Mouse (Mus musculus): Measurements from ENCODE around the gene Gm3727. TPM values are rescaled to one million over a fixed set of nuclear protein-coding genes. Genes with fewer than 3 reads are reported as not detected.
"Not testable (repeated sequence)": the region's sequence is repeated elsewhere in the genome, so short reads cannot be mapped to it uniquely, and the experiment has no call there.

Gene Gm3727
- not detected in 2 replicates for polyA plus RNA-seq (2014; fragmentation: Nextera tagmentation; extraction: Ambion mirVana)

DNA sequence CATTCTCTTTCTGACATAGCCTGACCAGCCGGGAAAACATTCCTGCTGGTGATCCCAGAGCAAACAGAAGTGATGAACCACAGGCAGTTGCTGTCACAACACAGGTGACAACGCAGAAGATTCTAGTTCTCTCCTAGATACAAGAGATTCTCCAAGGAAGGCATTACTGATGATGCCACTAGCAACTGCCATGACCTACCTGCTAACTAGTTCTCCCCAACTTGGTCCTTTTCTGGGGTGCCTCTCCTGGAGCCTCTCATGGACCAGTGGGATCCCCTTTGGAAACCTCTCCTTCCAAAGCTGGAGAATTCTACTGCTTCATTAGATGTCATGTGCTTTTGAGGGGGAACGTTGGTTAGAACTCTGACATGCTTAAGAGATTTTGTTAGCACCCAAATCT, at the start of gene Gm3727:
Gm3727 (minus strand) TSS at position 101 of the 400 bp plus-strand sequence.
- not testable (repeated sequence) for H3K4me1 ChIP-seq (replicated peaks; ENCODE audit: control insufficient read depth, insufficient read depth, low read length); H3K27ac ChIP-seq (ENCODE audit: low read depth); H3K27me3 ChIP-seq (replicated peaks; ENCODE audit: control insufficient read depth, insufficient read depth, low read length); DNase-seq (ENCODE audit: low spot score); ATAC-seq (replicated peaks; ENCODE audit: low FRiP score, low TSS enrichment, low read depth); H3K9ac ChIP-seq (ENCODE audit: low read length); H3K4me3 ChIP-seq (ENCODE audit: low read depth, low read length); H3K36me3 ChIP-seq (ENCODE audit: control insufficient read depth, insufficient read depth, low read length); H3K4me2 ChIP-seq (ENCODE audit: low read length); H3K9me3 ChIP-seq (ENCODE audit: control insufficient read depth, low read length)
- WGBS: 47% methylated on average over 3 of the region's 3 CpGs

DNA sequence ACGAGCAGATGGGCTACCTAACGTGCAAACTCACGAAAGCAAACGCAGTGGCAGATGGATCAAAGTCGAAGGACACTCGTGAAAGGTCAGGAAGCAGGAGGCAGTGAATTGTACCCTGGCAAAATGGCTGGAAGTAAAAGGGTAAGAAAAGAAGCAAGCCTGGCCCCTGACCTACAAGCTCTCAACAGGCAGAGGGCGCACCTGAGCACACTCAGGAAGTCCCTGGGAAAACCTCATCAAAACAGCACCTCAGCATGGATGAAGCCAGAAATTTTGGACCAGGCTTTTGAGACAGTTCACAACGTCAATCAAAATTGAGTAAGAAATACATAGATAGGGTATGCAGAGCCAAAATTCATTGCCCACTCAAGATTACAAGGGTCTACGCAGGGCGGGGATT, 21.0 kb downstream of the Gm3727 start:
- ATAC-seq (replicated peaks; ENCODE audit: low FRiP score, low TSS enrichment, low read depth); H3K36me3 ChIP-seq (ENCODE audit: control insufficient read depth, insufficient read depth, low read length); H3K9me3 ChIP-seq (ENCODE audit: control insufficient read depth, low read length); H3K9ac ChIP-seq (ENCODE audit: low read length); H3K4me2 ChIP-seq (ENCODE audit: low read length); H3K4me1 ChIP-seq (replicated peaks; ENCODE audit: control insufficient read depth, insufficient read depth, low read length); H3K27me3 ChIP-seq (replicated peaks; ENCODE audit: control insufficient read depth, insufficient read depth, low read length); H3K4me3 ChIP-seq (ENCODE audit: low read depth, low read length); H3K27ac ChIP-seq (ENCODE audit: low read depth): not testable (repeated sequence)
- DNase-seq (ENCODE audit: low spot score): peak; percentile 51
- WGBS: 3% methylated on average over 6 of the region's 10 CpGs

Other genes starting within 250 kb of the Gm3727 start
- 1.1 and 1.3 TPM in 2 replicates for gene Gm10406, start 237.3 kb downstream of the Gm3727 start, polyA plus RNA-seq (2014; fragmentation: Nextera tagmentation; extraction: Ambion mirVana)
- gene Gm3685, start 219.7 kb downstream of the Gm3727 start, polyA plus RNA-seq (2014; fragmentation: Nextera tagmentation; extraction: Ambion mirVana): not detected in 2 replicates
- gene Gm3696, start 164.1 kb downstream of the Gm3727 start, polyA plus RNA-seq (2014; fragmentation: Nextera tagmentation; extraction: Ambion mirVana): 1.8 and 1.9 TPM in 2 replicates
- not detected in 2 replicates for gene Gm6676, start 139.3 kb downstream of the Gm3727 start, polyA plus RNA-seq (2014; fragmentation: Nextera tagmentation; extraction: Ambion mirVana)
- 3.0 and 5.2 TPM in 2 replicates for gene Gm3512, start 90.2 kb downstream of the Gm3727 start, polyA plus RNA-seq (2014; fragmentation: Nextera tagmentation; extraction: Ambion mirVana)
- not detected in 2 replicates for gene Gm16434, start 70.2 kb downstream of the Gm3727 start, polyA plus RNA-seq (2014; fragmentation: Nextera tagmentation; extraction: Ambion mirVana)
- gene Gm3739, start 50.3 kb upstream of the Gm3727 start, polyA plus RNA-seq (2014; fragmentation: Nextera tagmentation; extraction: Ambion mirVana): 1.1 and 1.3 TPM in 2 replicates
- gene Gm5797, start 67.7 kb upstream of the Gm3727 start, polyA plus RNA-seq (2014; fragmentation: Nextera tagmentation; extraction: Ambion mirVana): not detected in 2 replicates
- not detected in 2 replicates for gene Gm8374, start 100.4 kb upstream of the Gm3727 start, polyA plus RNA-seq (2014; fragmentation: Nextera tagmentation; extraction: Ambion mirVana)
- gene Gm3755, start 186.2 kb upstream of the Gm3727 start, polyA plus RNA-seq (2014; fragmentation: Nextera tagmentation; extraction: Ambion mirVana): not detected in 2 replicates
- 0.73 and 1.2 TPM in 2 replicates for gene Gm3752, start 219.0 kb upstream of the Gm3727 start, polyA plus RNA-seq (2014; fragmentation: Nextera tagmentation; extraction: Ambion mirVana)

Data from intestine, embryonic 14.5 days (tissue).